In the genomic region with DNA sequence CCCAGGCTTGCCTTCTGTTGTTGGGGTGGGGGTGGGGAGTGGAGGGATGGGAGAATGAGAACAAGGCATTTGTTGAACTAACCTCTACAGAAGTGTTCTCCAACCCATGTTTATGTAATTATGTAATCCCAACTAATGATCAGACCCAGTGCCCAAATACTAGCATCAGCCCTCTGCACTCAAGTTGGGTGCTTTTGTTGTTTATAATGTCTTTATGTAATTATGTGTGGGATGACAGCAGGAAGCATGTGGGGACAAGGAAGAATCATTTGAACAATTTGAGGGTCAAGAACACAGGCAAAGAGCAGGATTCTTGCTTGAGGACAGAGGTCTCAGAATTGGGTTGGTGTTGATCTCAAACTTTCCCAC, we compare ENCODE assay signal across 10 mouse cellular contexts.
DNase-seq lines count a peak whose midpoint lies in the region; ATAC-seq lines count a peak whose summit lies in the region.
"Had no signal": no experiment of that assay in that cellular context is flagged by ENCODE, and none has a peak within 500 bp of the region (broad histone marks: within the 10 kb centered on the region; RNA-seq: fewer than 3 reads in every experiment).

No protein-coding gene starts in this region.

- no peak overlapping the region for H3K4me3 ChIP-seq in heart, embryonic 13.5 days
- peak overlapping the region; percentile 62 for H3K4me3 ChIP-seq in midbrain, embryonic 13.5 days (replicated peaks)
- H3K4me3 ChIP-seq in midbrain, embryonic 10.5 days: no peak overlapping the region
- no peak overlapping the region for H3K4me3 ChIP-seq in stomach, embryonic 16.5 days (replicated peaks; ENCODE audit: low read length)

- intact Hi-C loops in heart, postnatal 36 days (cut with DNase I): loop anchor here (2.0 kb wide), 1 partner anchor 81 kb away; no protein-coding TSS in a partner anchor

- peak overlapping the region; percentile 76; the same call in 1 of the 2 replicates for H3K27ac ChIP-seq in heart, embryonic 13.5 days (replicated peaks)
- H3K27ac ChIP-seq in midbrain, embryonic 13.5 days: no peak overlapping the region
- H3K27ac ChIP-seq in midbrain, embryonic 10.5 days (replicated peaks): no peak overlapping the region
- peak overlapping the region; percentile 81 for H3K27ac ChIP-seq in stomach, embryonic 16.5 days (ENCODE audit: low read length)
- H3K27ac ChIP-seq: liver, embryonic 13.5 days had no signal

- peaks cover 4% of the 10 kb centered on the region; the same call in 1 of the 2 replicates for H3K27me3 ChIP-seq in heart, embryonic 13.5 days (replicated peaks)
- H3K27me3 ChIP-seq in midbrain, embryonic 13.5 days: peaks cover 20% of the 10 kb centered on the region
- peaks cover 66% of the 10 kb centered on the region for H3K27me3 ChIP-seq in midbrain, embryonic 10.5 days (ENCODE audit: low read depth, poor library complexity, severe bottlenecking)
- no peaks in the 10 kb centered on the region for H3K27me3 ChIP-seq in stomach, embryonic 16.5 days (ENCODE audit: control insufficient read depth, insufficient read depth, low read length)

- no peak for ATAC-seq in heart, embryonic 13.5 days (ENCODE audit: extremely low read depth, insufficient number of reproducible peaks, low FRiP score, low TSS enrichment)
- no peak for ATAC-seq in midbrain, embryonic 13.5 days
- no peak for ATAC-seq in stomach, embryonic 16.5 days (ENCODE audit: insufficient read depth, low FRiP score)

- no peak overlapping the region for H3K9ac ChIP-seq in heart, embryonic 13.5 days
- H3K9ac ChIP-seq in midbrain, embryonic 13.5 days (replicated peaks): no peak overlapping the region
- H3K9ac ChIP-seq in stomach, embryonic 16.5 days (ENCODE audit: low read length): no peak overlapping the region
- H3K9ac ChIP-seq: liver, embryonic 13.5 days had no signal

- H3K4me2 ChIP-seq in heart, embryonic 13.5 days: peak overlapping the region; percentile 78
- peak overlapping the region; percentile 76 for H3K4me2 ChIP-seq in midbrain, embryonic 13.5 days (replicated peaks)
- H3K4me2 ChIP-seq in stomach, embryonic 16.5 days (ENCODE audit: low read depth, low read length): no peak overlapping the region

- H3K4me1 ChIP-seq in heart, embryonic 13.5 days: peaks cover 51% of the 10 kb centered on the region
- H3K4me1 ChIP-seq in midbrain, embryonic 13.5 days (replicated peaks): peaks cover 38% of the 10 kb centered on the region
- peaks cover 44% of the 10 kb centered on the region for H3K4me1 ChIP-seq in midbrain, embryonic 10.5 days
- peaks cover 20% of the 10 kb centered on the region for H3K4me1 ChIP-seq in stomach, embryonic 16.5 days (ENCODE audit: control insufficient read depth, insufficient read depth, low read length)

- no peaks in the 10 kb centered on the region for H3K9me3 ChIP-seq in heart, embryonic 13.5 days
- no peaks in the 10 kb centered on the region for H3K9me3 ChIP-seq in midbrain, embryonic 13.5 days
- no peaks in the 10 kb centered on the region for H3K9me3 ChIP-seq in midbrain, embryonic 10.5 days (replicated peaks)
- H3K9me3 ChIP-seq in stomach, embryonic 16.5 days (replicated peaks; ENCODE audit: control insufficient read depth, low read length): no peaks in the 10 kb centered on the region
- H3K9me3 ChIP-seq: liver, embryonic 13.5 days had no signal

- no peak for DNase-seq in heart, postnatal 36 days
- no peak for DNase-seq in midbrain, embryonic 10.5 days (ENCODE audit: low spot score)
- peak; percentile 19 for DNase-seq in lung, postnatal 10 days
- no peak for DNase-seq in right cerebral cortex, postnatal 10 days (ENCODE audit: low spot score in 2 of 2)
- DNase-seq in T-cell, adult 2 months (ENCODE audit: low spot score): no peak
- DNase-seq: liver, embryonic 13.5 days; spleen, adult 18-20 months had no signal

- H3K36me3 ChIP-seq in heart, embryonic 13.5 days: no peaks in the 10 kb centered on the region
- no peaks in the 10 kb centered on the region for H3K36me3 ChIP-seq in midbrain, embryonic 13.5 days
- H3K36me3 ChIP-seq in midbrain, embryonic 10.5 days: no peaks in the 10 kb centered on the region
- no peaks in the 10 kb centered on the region for H3K36me3 ChIP-seq in stomach, embryonic 16.5 days (ENCODE audit: control insufficient read depth, insufficient read depth, low read length)
- H3K36me3 ChIP-seq: liver, embryonic 13.5 days had no signal

Comparison
In these comparisons a context has a peak if more than half of its experiments do, and no peak if none do; other contexts are left out.
1. H3K27ac ChIP-seq: peak in heart, embryonic 13.5 days (single experiment) and stomach, embryonic 16.5 days (single experiment); none in midbrain, embryonic 13.5 days (single experiment) and midbrain, embryonic 10.5 days (single experiment).